Mouse (Mus musculus): ENCODE data around the gene Prc1. TPM values are rescaled to one million over a fixed set of nuclear protein-coding genes. Genes with fewer than 3 reads are reported as not detected.
"Not testable (repeated sequence)": the region's sequence is repeated elsewhere in the genome, so short reads cannot be mapped to it uniquely, and the experiment has no call there.

The Prc1 gene
- total and polyA plus RNA-seq, 3 experiments, result 0.47 to 1.5 (median 1.1) TPM

GRCm38 (mm10) chr7:80319846-80320496, 25.7 kb downstream of the Prc1 start:
- intact Hi-C loops (cut with DNase I), result no loop called here
- Histone ChIP-seq H3K4me1 (ENCODE audit: control insufficient read depth, insufficient read depth, low read length) (peaks cover 3% of the 10 kb centered on the region; the same call in 1 of the 2 replicates), H3K79me2 (replicated peaks; ENCODE audit: control insufficient read depth, insufficient read depth, low read length) (no peaks in the 10 kb centered on the region), H3K27ac (no peak overlapping the region), H3K9ac (ENCODE audit: low read depth, low read length) (no peak overlapping the region), H3K36me3 (ENCODE audit: control insufficient read depth, insufficient read depth, low read length) (no peaks in the 10 kb centered on the region), H3K27me3 (ENCODE audit: control insufficient read depth, insufficient read depth, low read length) (no peaks in the 10 kb centered on the region), H3K4me3 (no peak overlapping the region)
- WGBS, result 84% methylated on average over 19 of the region's 19 CpGs
- DNase-seq, result no peak
- TF ChIP-seq EP300 (IDR thresholded peaks at IDR 0.05; ENCODE audit: insufficient read depth, low read depth, low read length) (no peak), CTCF (IDR thresholded peaks at IDR 0.05) (no peak), POLR2A (IDR thresholded peaks at IDR 0.05; ENCODE audit: insufficient read depth, low read depth, low read length) (no peak)

- H3K79me2 ChIP-seq (replicated peaks; ENCODE audit: control insufficient read depth, insufficient read depth, low read length), result no peaks in the 10 kb centered on the region
- 22% methylated on average over 8 of the region's 8 CpGs for WGBS
- intact Hi-C loops (cut with DNase I), result loop anchor here (1.0 kb wide), 1 partner anchor 29 kb away; the partner anchor contains the start of gene Prc1
These were observed 29.1 kb downstream of the Prc1 start for GRCm38 (mm10) chr7:80323336-80323735.

GRCm38 (mm10) chr7:80324043-80324815, 30.0 kb downstream of the Prc1 start, which contains the start of gene Rccd1:
TSS of gene Rccd1 (minus strand) at chr7:80324454.
- Histone ChIP-seq H3K79me2 (replicated peaks; ENCODE audit: control insufficient read depth, insufficient read depth, low read length) (no peaks in the 10 kb centered on the region), H3K4me3 (peak within 1 kb of the TSS; percentile 64), H3K27me3 (ENCODE audit: control insufficient read depth, insufficient read depth, low read length) (no peaks in the 10 kb centered on the region), H3K36me3 (ENCODE audit: control insufficient read depth, insufficient read depth, low read length) (no peaks in the 10 kb centered on the region), H3K4me1 (ENCODE audit: control insufficient read depth, insufficient read depth, low read length) (peaks cover 3% of the 10 kb centered on the region; the same call in 1 of the 2 replicates), H3K27ac (peak within 1 kb of the TSS; percentile 99), H3K9ac (ENCODE audit: low read depth, low read length) (peak within 1 kb of the TSS; percentile 79)
- WGBS, result under 1% methylated on average over 38 of the region's 38 CpGs
- DNase-seq, result peak; percentile 95 to 96
- TF ChIP-seq POLR2A (IDR thresholded peaks at IDR 0.05; ENCODE audit: insufficient read depth, low read depth, low read length) (peak; percentile 93), EP300 (IDR thresholded peaks at IDR 0.05; ENCODE audit: insufficient read depth, low read depth, low read length) (peak; percentile 89), CTCF (IDR thresholded peaks at IDR 0.05) (no peak)
- intact Hi-C loops (cut with DNase I), result loop anchor here (1.0 kb wide), 1 partner anchor 17 kb away; the partner anchor contains the start of gene Unc45a

More at GRCm38 (mm10) chr7:80323336-80323735, 29.1 kb downstream of the Prc1 start:
- TF ChIP-seq POLR2A (IDR thresholded peaks at IDR 0.05; ENCODE audit: insufficient read depth, low read depth, low read length) (no peak), EP300 (IDR thresholded peaks at IDR 0.05; ENCODE audit: insufficient read depth, low read depth, low read length) (no peak), CTCF (IDR thresholded peaks at IDR 0.05) (no peak)
- H3K27ac ChIP-seq, result peak overlapping the region; percentile 99
- peak overlapping the region; percentile 79 for H3K9ac ChIP-seq (ENCODE audit: low read depth, low read length)
- H3K4me3 ChIP-seq, result peak overlapping the region; percentile 64
- H3K36me3 ChIP-seq (ENCODE audit: control insufficient read depth, insufficient read depth, low read length), result no peaks in the 10 kb centered on the region
- DNase-seq, result no peak
- no peaks in the 10 kb centered on the region for H3K27me3 ChIP-seq (ENCODE audit: control insufficient read depth, insufficient read depth, low read length)
- H3K4me1 ChIP-seq (ENCODE audit: control insufficient read depth, insufficient read depth, low read length), result peaks cover 3% of the 10 kb centered on the region; the same call in 1 of the 2 replicates

- H3K9ac ChIP-seq (ENCODE audit: low read depth, low read length); H3K79me2 ChIP-seq (replicated peaks; ENCODE audit: control insufficient read depth, insufficient read depth, low read length); DNase-seq; H3K4me1 ChIP-seq (ENCODE audit: control insufficient read depth, insufficient read depth, low read length); H3K4me3 ChIP-seq; H3K36me3 ChIP-seq (ENCODE audit: control insufficient read depth, insufficient read depth, low read length); H3K27me3 ChIP-seq (ENCODE audit: control insufficient read depth, insufficient read depth, low read length): not testable (repeated sequence)
- intact Hi-C loops (cut with DNase I), result loop anchor here (1.0 kb wide), 1 partner anchor 17 kb away; the partner anchor contains the start of gene Unc45a
- 39% methylated on average over 4 of the region's 5 CpGs for WGBS
- H3K27ac ChIP-seq, result peak overlapping the region; percentile 99
These were observed 30.5 kb downstream of the Prc1 start for GRCm38 (mm10) chr7:80324816-80325119.

- Histone ChIP-seq H3K79me2 (replicated peaks; ENCODE audit: control insufficient read depth, insufficient read depth, low read length) (no peaks in the 10 kb centered on the region), H3K4me3 (no peak overlapping the region), H3K36me3 (ENCODE audit: control insufficient read depth, insufficient read depth, low read length) (no peaks in the 10 kb centered on the region), H3K9ac (ENCODE audit: low read depth, low read length) (no peak overlapping the region), H3K27me3 (ENCODE audit: control insufficient read depth, insufficient read depth, low read length) (no peaks in the 10 kb centered on the region), H3K4me1 (ENCODE audit: control insufficient read depth, insufficient read depth, low read length) (peaks cover 3% of the 10 kb centered on the region; the same call in 1 of the 2 replicates), H3K27ac (no peak overlapping the region; the same call in 1 of the 2 replicates)
- TF ChIP-seq EP300 (IDR thresholded peaks at IDR 0.05; ENCODE audit: insufficient read depth, low read depth, low read length) (no peak), CTCF (IDR thresholded peaks at IDR 0.05) (no peak), POLR2A (IDR thresholded peaks at IDR 0.05; ENCODE audit: insufficient read depth, low read depth, low read length) (no peak)
- DNase-seq, result no peak
- WGBS, result 94% methylated on average over 16 of the region's 16 CpGs
- intact Hi-C loops (cut with DNase I), result no loop called here
These were observed 31.1 kb downstream of the Prc1 start for GRCm38 (mm10) chr7:80325292-80325868.
